Mouse (Mus musculus): ENCODE results near the gene Ift52. TPM values are rescaled to one million over a fixed set of nuclear protein-coding genes. Genes with fewer than 3 reads are reported as not detected.

The Ift52 gene
- 8.4 and 8.6 TPM in 2 replicates for polyA plus RNA-seq (2012; rRNA removed; ENCODE audit: low replicate concordance)

DNA sequence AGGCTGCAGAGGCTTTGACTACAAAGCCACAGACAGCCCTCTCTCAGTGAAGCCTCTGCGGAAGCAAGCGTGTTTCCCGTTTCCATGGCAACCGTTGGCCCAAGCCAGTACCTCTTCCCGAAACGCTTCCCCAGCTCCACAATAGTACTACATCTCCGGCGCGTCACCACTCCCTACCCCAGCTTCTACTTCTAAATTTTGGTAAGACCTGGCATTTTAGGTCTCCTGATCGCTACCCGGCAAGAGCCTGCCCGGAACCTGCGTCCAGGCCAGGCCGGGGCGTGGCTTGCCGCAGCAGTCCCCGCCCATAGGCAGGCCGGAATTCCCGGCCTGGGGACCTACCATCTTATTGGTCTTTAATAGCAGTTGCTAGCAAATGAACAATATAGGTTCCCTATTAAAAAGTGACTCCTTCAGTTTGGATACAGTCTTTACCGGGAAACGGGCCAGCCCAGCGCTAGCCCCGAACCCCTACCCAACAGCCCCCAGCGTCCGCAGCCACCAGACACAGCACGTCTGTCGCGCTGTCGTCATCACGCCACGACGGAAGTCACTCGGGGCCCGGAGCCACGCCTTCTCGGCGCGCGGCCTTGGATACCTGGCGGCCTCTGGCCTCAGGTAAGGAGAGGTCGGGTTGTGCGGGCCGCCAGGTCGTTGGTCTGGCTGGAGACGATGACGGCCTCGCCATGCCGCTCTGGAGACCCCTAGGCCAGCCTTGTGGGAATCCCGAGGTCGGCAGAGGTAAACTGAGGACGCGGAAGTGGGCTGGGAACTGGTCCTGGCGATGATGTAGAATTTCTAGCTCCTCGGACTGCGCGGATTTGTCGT is at the start of gene Ift52:
Ift52 (plus strand) TSS at position 439 of the 828 bp plus-strand sequence.

DNA sequence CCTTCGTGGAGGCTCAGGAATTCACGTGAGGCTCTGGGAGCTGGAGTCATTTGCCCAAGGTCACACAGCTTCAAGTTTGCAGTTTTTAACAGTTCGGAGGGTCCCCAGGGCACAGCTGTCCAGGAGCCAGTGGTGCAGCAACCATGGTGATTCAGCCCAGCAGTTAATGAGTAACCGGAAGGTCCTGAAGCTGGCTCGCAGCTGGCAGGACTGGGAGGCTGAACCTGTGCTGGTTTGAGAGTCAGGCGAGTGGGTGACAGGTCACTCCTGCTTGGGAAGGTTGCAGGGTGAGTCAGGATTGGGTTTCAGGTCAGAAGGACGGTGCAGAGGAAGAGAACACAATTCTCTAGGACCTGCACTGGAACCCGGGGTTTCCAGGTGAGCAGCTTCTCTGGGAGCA is 29.9 kb upstream of the Ift52 start, which contains the start of gene Sgk2:
Sgk2 (plus strand) TSS at position 113 of the 400 bp plus-strand sequence.

DNA sequence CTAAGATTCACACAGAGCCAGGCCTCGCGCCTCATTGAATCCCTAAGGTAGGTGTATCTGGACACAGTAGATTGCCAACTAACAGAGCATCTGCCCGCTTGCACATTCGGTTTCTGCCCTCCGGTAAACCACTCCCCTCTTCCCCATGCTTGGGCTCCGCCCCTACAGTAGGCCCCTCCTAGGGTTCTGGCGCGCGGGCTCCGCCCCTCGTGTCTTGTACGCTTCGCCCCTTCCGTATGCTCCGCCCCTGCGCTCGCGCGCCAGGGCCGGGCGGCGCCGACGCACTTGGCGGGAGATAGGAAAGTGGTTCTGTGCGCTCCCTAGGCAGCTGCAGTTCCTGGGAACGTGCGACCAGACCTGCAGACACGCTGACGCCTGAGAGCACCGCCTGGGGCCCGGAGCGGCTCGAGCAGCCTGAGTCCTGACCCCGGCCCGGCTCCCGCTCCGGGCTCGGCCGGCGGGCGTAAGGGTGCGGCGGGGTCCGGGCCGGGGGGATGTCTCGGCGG is 37.2 kb downstream of the Ift52 start, which contains the start of gene Mybl2:
Mybl2 (plus strand) TSS at position 353 of the 506 bp plus-strand sequence.

DNA sequence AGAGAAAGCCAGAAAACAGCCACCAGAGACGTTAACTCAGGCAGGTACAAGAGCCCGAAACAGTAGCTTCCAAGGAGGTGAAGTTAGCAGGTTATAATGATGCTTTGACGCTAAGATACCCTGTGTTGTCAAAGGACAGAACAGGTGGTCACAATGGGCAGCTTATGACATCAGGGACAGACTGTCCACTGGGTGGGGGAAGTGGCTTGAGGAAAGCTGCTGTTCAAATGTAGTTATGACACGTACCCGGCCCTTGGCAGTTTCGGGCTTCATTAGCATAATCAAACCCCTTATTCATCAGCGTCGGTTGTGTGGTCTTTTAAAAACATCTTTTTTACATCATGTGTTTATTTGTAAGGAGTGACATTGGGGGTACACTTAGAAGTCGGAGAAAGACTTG is 70.6 kb downstream of the Ift52 start, which contains the start of gene Gtsf1l:
Gtsf1l (minus strand) TSS at position 128 of the 400 bp plus-strand sequence.

Other genes starting within 250 kb of the Ift52 start
- gene Srsf6, start 85.8 kb upstream of the Ift52 start, polyA plus RNA-seq (2012; rRNA removed; ENCODE audit: low replicate concordance), result 62.7 and 217 TPM in 2 replicates
- gene L3mbtl1, start 73.9 kb upstream of the Ift52 start, polyA plus RNA-seq (2012; rRNA removed; ENCODE audit: low replicate concordance), result 0.02 and 0.08 TPM in 2 replicates
- gene Sgk2, start 30.0 kb upstream of the Ift52 start, polyA plus RNA-seq (2012; rRNA removed; ENCODE audit: low replicate concordance), result 4.1 and 8.9 TPM in 2 replicates
- gene Mybl2, start 37.3 kb downstream of the Ift52 start, polyA plus RNA-seq (2012; rRNA removed; ENCODE audit: low replicate concordance), result 3.3 and 4.3 TPM in 2 replicates
- not detected in 2 replicates for gene Gtsf1l, start 70.5 kb downstream of the Ift52 start, polyA plus RNA-seq (2012; rRNA removed; ENCODE audit: low replicate concordance)
- gene Tox2, start 185.8 kb downstream of the Ift52 start, polyA plus RNA-seq (2012; rRNA removed; ENCODE audit: low replicate concordance), result 7.4 and 8.3 TPM in 2 replicates

Measured in duodenum, adult 2 months (tissue).